Mouse (Mus musculus): ENCODE measurements around the gene Fam98b. TPM values are rescaled to one million over a fixed set of nuclear protein-coding genes. Genes with fewer than 3 reads are reported as not detected.

The Fam98b gene
- polyA plus RNA-seq, 1 experiment: 26.8 TPM

DNA sequence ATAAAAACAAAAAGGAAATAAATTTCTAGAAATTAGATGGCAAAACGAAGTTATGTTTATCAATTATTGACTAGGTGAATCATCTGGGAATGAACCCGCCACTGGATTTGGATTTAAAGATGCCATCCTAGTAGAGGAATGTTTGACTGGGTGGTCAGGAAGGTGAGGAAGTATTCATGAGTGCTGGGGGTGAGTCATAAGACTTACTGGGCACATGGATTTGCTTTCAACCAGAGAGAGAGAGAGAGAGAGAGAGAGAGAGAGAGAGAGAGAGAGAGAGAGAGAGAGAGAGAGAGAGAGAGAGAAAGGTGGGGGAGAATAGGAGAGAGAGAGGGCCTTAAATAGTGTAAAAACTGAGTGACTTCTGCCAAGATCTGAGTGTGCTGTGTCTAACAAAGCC lies 5.9 kb downstream of the Fam98b start:
- H3K27me3 ChIP-seq (ENCODE audit: control insufficient read depth, insufficient read depth, insufficient read length): no peaks in the 10 kb centered on the region
- H3K4me3 ChIP-seq: no peak overlapping the region
- H3ac ChIP-seq (ENCODE audit: control insufficient read depth, insufficient read length): no peak overlapping the region
- peaks cover 67% of the 10 kb centered on the region for H3K79me2 ChIP-seq (ENCODE audit: control insufficient read depth, insufficient read depth)
- TF ChIP-seq SRF (IDR thresholded peaks at IDR 0.05; ENCODE audit: control insufficient read depth, insufficient read length, low read depth): no peak
- no peak for TF ChIP-seq TCF3 (IDR thresholded peaks at IDR 0.05; ENCODE audit: insufficient read length, low read depth)
- TF ChIP-seq POLR2A (IDR thresholded peaks at IDR 0.05; ENCODE audit: insufficient read length, low read depth): no peak
- TF ChIP-seq E2F4 (IDR thresholded peaks at IDR 0.05; ENCODE audit: insufficient read depth): no peak
- TF ChIP-seq MYOG (IDR thresholded peaks at IDR 0.05; ENCODE audit: control insufficient read depth in 1 of 3, insufficient read depth in 1 of 3, insufficient read length in 2 of 3, low read depth in 2 of 3): no peak
- TF ChIP-seq TCF12 (IDR thresholded peaks at IDR 0.05; ENCODE audit: insufficient read depth, poor library complexity, severe bottlenecking): no peak
- TF ChIP-seq REST (IDR thresholded peaks at IDR 0.05; ENCODE audit: insufficient read depth, insufficient read length): no peak
- no peak for TF ChIP-seq POLR2AphosphoS2 (IDR thresholded peaks at IDR 0.05; ENCODE audit: insufficient read length, low read depth)
- H3K36me3 ChIP-seq (ENCODE audit: control insufficient read depth, insufficient read depth): peaks cover 18% of the 10 kb centered on the region
- H3K4me2 ChIP-seq (ENCODE audit: low read depth): no peak overlapping the region

DNA sequence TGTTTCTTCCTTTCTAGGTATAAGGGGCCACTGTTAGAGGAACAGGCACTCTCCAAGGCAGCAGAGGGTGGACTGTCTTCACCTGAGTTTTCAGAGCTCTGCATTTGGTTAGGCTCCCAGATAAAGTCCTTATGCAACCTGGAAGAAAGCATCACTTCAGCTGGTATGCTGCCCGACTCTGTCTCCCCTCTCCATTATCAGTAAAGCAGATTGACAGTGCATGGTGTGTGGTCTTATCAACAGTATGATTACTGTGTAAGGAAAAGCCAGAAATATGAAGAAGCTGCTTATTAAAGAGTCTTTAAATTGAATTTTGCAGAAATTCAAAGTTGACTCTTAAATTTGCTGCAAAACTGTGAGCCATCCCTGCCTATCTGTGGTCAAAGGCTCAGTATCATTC lies 8.1 kb downstream of the Fam98b start:
- H3ac ChIP-seq (ENCODE audit: control insufficient read depth, insufficient read length): no peak overlapping the region
- no peak overlapping the region for H3K4me2 ChIP-seq (ENCODE audit: low read depth)
- H3K27me3 ChIP-seq (ENCODE audit: control insufficient read depth, insufficient read depth, insufficient read length): no peaks in the 10 kb centered on the region
- H3K36me3 ChIP-seq (ENCODE audit: control insufficient read depth, insufficient read depth): peaks cover 30% of the 10 kb centered on the region
- TF ChIP-seq TCF12 (IDR thresholded peaks at IDR 0.05; ENCODE audit: insufficient read depth, poor library complexity, severe bottlenecking) (no peak), MYOD1 (IDR thresholded peaks at IDR 0.05; ENCODE audit: control insufficient read depth in 1 of 3, insufficient read length in 2 of 3, low read depth in 2 of 3) (no peak), MAX (IDR thresholded peaks at IDR 0.05; ENCODE audit: low read depth) (no peak), E2F4 (IDR thresholded peaks at IDR 0.05; ENCODE audit: insufficient read depth) (no peak), MYOG (IDR thresholded peaks at IDR 0.05; ENCODE audit: control insufficient read depth in 1 of 3, insufficient read depth in 1 of 3, insufficient read length in 2 of 3, low read depth in 2 of 3) (no peak), POLR2A (IDR thresholded peaks at IDR 0.05; ENCODE audit: insufficient read length, low read depth) (no peak), USF1 (IDR thresholded peaks at IDR 0.05; ENCODE audit: low read depth) (no peak), REST (IDR thresholded peaks at IDR 0.05; ENCODE audit: insufficient read depth, insufficient read length) (no peak), SRF (IDR thresholded peaks at IDR 0.05; ENCODE audit: control insufficient read depth, insufficient read length, low read depth) (no peak), CEBPB (IDR thresholded peaks at IDR 0.05; ENCODE audit: insufficient read depth, poor library complexity, severe bottlenecking) (no peak), TCF3 (IDR thresholded peaks at IDR 0.05; ENCODE audit: insufficient read length, low read depth) (no peak), POLR2AphosphoS2 (IDR thresholded peaks at IDR 0.05; ENCODE audit: insufficient read length, low read depth) (no peak)
- no peak overlapping the region for H3K4me3 ChIP-seq
- H3K79me2 ChIP-seq (ENCODE audit: control insufficient read depth, insufficient read depth): peaks cover 45% of the 10 kb centered on the region

DNA sequence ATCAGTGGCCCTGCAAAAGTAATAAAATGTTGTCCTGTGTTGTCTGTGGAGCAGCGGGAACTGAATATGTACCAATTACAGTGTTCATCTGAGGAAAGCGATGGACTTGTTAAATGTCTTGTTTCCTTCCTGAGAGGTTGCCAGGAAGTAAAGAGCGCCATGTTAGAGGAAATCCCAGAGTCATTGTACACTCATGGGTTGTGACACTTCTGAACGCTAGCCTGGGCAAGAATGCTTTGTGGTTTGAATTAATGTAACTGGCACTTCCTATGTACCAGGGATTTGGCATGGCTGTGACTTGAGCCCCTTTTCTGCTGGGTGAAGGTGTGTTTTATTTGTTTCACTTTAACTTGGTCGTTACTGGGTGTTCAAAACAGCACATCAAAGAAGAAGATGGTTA lies 12.6 kb downstream of the Fam98b start:
- H3K79me2 ChIP-seq (ENCODE audit: control insufficient read depth, insufficient read depth): peaks cover 1% of the 10 kb centered on the region
- H3K27me3 ChIP-seq (ENCODE audit: control insufficient read depth, insufficient read depth, insufficient read length): no peaks in the 10 kb centered on the region
- no peak overlapping the region for H3K4me3 ChIP-seq
- TF ChIP-seq POLR2A (IDR thresholded peaks at IDR 0.05; ENCODE audit: insufficient read length, low read depth): no peak
- TF ChIP-seq REST (IDR thresholded peaks at IDR 0.05; ENCODE audit: insufficient read depth, insufficient read length): no peak
- TF ChIP-seq MAX (IDR thresholded peaks at IDR 0.05; ENCODE audit: low read depth): no peak
- TF ChIP-seq POLR2AphosphoS2 (IDR thresholded peaks at IDR 0.05; ENCODE audit: insufficient read length, low read depth): no peak
- H3K4me2 ChIP-seq (ENCODE audit: low read depth): no peak overlapping the region
- H3K36me3 ChIP-seq (ENCODE audit: control insufficient read depth, insufficient read depth): peaks cover 53% of the 10 kb centered on the region
- no peak overlapping the region for H3ac ChIP-seq (ENCODE audit: control insufficient read depth, insufficient read length)

DNA sequence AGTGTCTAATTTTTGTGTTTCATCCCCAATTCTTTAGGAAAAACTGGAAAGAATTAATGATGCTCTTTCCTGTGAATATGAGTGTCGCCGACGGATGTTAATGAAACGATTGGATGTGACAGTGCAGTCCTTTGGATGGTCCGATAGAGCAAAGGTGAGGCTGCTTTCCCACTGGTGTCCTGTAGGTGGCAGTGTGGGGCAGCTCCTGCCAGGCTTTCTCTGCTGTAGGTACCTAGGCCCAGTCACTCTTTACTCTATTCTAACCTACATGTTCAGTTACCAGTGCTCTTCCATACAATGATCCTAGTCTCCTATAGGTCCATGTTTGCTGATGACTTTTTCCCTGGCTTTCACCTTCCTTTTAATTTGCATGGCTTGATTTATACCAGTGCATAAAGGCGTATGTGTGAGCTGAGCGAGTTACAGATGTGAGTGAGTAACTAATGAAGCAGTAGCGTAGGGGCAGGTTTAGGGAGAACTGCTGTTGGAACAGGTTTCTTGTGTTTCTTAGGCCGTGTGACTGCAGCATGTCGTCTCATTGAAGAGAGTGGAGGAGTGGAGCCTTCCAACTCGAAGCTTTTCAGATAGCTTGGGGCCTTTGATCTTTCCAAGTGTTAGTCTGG lies 14.4 kb downstream of the Fam98b start:
- no peak overlapping the region for H3K4me3 ChIP-seq
- no peak overlapping the region for H3K4me2 ChIP-seq (ENCODE audit: low read depth)
- H3ac ChIP-seq (ENCODE audit: control insufficient read depth, insufficient read length): no peak overlapping the region
- H3K79me2 ChIP-seq (ENCODE audit: control insufficient read depth, insufficient read depth): no peaks in the 10 kb centered on the region
- H3K27me3 ChIP-seq (ENCODE audit: control insufficient read depth, insufficient read depth, insufficient read length): no peaks in the 10 kb centered on the region
- TF ChIP-seq POLR2AphosphoS2 (IDR thresholded peaks at IDR 0.05; ENCODE audit: insufficient read length, low read depth) (no peak), USF1 (IDR thresholded peaks at IDR 0.05; ENCODE audit: low read depth) (no peak), E2F4 (IDR thresholded peaks at IDR 0.05; ENCODE audit: insufficient read depth) (no peak), REST (IDR thresholded peaks at IDR 0.05; ENCODE audit: insufficient read depth, insufficient read length) (no peak), SRF (IDR thresholded peaks at IDR 0.05; ENCODE audit: control insufficient read depth, insufficient read length, low read depth) (no peak), TCF3 (IDR thresholded peaks at IDR 0.05; ENCODE audit: insufficient read length, low read depth) (no peak), MAX (IDR thresholded peaks at IDR 0.05; ENCODE audit: low read depth) (no peak), MYOD1 (IDR thresholded peaks at IDR 0.05; ENCODE audit: control insufficient read depth in 1 of 3, insufficient read length in 2 of 3, low read depth in 2 of 3) (no peak), POLR2A (IDR thresholded peaks at IDR 0.05; ENCODE audit: insufficient read length, low read depth) (no peak), TCF12 (IDR thresholded peaks at IDR 0.05; ENCODE audit: insufficient read depth, poor library complexity, severe bottlenecking) (no peak), CEBPB (IDR thresholded peaks at IDR 0.05; ENCODE audit: insufficient read depth, poor library complexity, severe bottlenecking) (no peak), MYOG (IDR thresholded peaks at IDR 0.05; ENCODE audit: control insufficient read depth in 1 of 3, insufficient read depth in 1 of 3, insufficient read length in 2 of 3, low read depth in 2 of 3) (no peak)
- H3K36me3 ChIP-seq (ENCODE audit: control insufficient read depth, insufficient read depth): peaks cover 50% of the 10 kb centered on the region

DNA sequence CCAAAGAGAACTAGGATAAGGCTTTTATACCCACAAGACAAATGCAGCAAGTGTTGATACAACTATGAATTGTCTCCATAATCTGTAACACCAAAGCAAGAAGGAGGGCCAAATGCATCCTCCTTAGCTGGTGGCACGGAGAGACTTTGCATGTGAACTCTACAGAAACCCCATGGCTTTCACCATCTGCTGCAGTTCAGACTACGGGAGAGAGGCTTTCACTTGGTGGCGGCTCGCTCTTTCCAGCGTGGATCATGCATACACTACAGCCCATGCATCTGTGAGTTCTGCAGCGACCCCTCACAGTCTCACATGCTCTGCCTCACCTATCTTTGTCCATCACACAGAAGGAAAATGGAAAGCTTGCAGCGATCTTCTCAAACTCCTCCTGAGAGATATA lies 38.8 kb downstream of the Fam98b start:
- peaks cover 78% of the 10 kb centered on the region for H3K27me3 ChIP-seq (ENCODE audit: control insufficient read depth, insufficient read depth, insufficient read length)
- no peaks in the 10 kb centered on the region for H3K79me2 ChIP-seq (ENCODE audit: control insufficient read depth, insufficient read depth)
- TF ChIP-seq CEBPB (IDR thresholded peaks at IDR 0.05; ENCODE audit: insufficient read depth, poor library complexity, severe bottlenecking): no peak
- no peak for TF ChIP-seq SRF (IDR thresholded peaks at IDR 0.05; ENCODE audit: control insufficient read depth, insufficient read length, low read depth)
- no peak for TF ChIP-seq MYOD1 (IDR thresholded peaks at IDR 0.05; ENCODE audit: control insufficient read depth in 1 of 3, insufficient read length in 2 of 3, low read depth in 2 of 3)
- TF ChIP-seq POLR2A (IDR thresholded peaks at IDR 0.05; ENCODE audit: insufficient read length, low read depth): no peak
- TF ChIP-seq MYOG (IDR thresholded peaks at IDR 0.05; ENCODE audit: control insufficient read depth in 1 of 3, insufficient read depth in 1 of 3, insufficient read length in 2 of 3, low read depth in 2 of 3): no peak
- TF ChIP-seq E2F4 (IDR thresholded peaks at IDR 0.05; ENCODE audit: insufficient read depth): no peak
- TF ChIP-seq TCF12 (IDR thresholded peaks at IDR 0.05; ENCODE audit: insufficient read depth, poor library complexity, severe bottlenecking): no peak
- TF ChIP-seq MAX (IDR thresholded peaks at IDR 0.05; ENCODE audit: low read depth): no peak
- TF ChIP-seq USF1 (IDR thresholded peaks at IDR 0.05; ENCODE audit: low read depth): no peak
- TF ChIP-seq REST (IDR thresholded peaks at IDR 0.05; ENCODE audit: insufficient read depth, insufficient read length): no peak
- no peak for TF ChIP-seq TCF3 (IDR thresholded peaks at IDR 0.05; ENCODE audit: insufficient read length, low read depth)
- no peak for TF ChIP-seq POLR2AphosphoS2 (IDR thresholded peaks at IDR 0.05; ENCODE audit: insufficient read length, low read depth)
- no peaks in the 10 kb centered on the region for H3K36me3 ChIP-seq (ENCODE audit: control insufficient read depth, insufficient read depth)
- no peak overlapping the region for H3K4me3 ChIP-seq
- no peak overlapping the region for H3K4me2 ChIP-seq (ENCODE audit: low read depth)
- H3ac ChIP-seq (ENCODE audit: control insufficient read depth, insufficient read length): no peak overlapping the region

Measured in myocyte (in vitro differentiated cells).